Mouse (Mus musculus) intestine, embryonic 16.5 days (tissue): ENCODE data around the gene Ncor2. TPM values are rescaled to one million over a fixed set of nuclear protein-coding genes. Genes with fewer than 3 reads are reported as not detected.

Experiments
- ATAC-seq: fragments of 200-750 bp; cut with Nextera tagmentation; 2 replicates; pipeline ENCODE4 v1.8.0; 2017; ENCODE audit warnings: moderate TSS enrichment, moderate library complexity
- H3K27ac ChIP-seq: fragments of 300-500 bp; sonication (generic); 2 replicates; pipeline ENCODE4 v1.5.1; 2014; ENCODE audit warnings: mild to moderate bottlenecking, low read length
- H3K27me3 ChIP-seq: fragments of 300-500 bp; sonication (generic); replicated peaks from 2 replicates; pipeline ENCODE4 v1.6.1; 2014; ENCODE audit warnings: low read length, control low read depth, mixed read lengths; ENCODE audit not compliant: control insufficient read depth, insufficient read depth
- H3K36me3 ChIP-seq: fragments of 300-500 bp; sonication (generic); 2 replicates; pipeline ENCODE4 v1.6.1; 2014; ENCODE audit warnings: low read length, control low read depth; ENCODE audit not compliant: control insufficient read depth, insufficient read depth
- H3K4me1 ChIP-seq: fragments of 300-500 bp; sonication (generic); 2 replicates; pipeline ENCODE4 v1.6.1; 2014; ENCODE audit warnings: low read length, control low read depth, mixed read lengths; ENCODE audit not compliant: control insufficient read depth, insufficient read depth
- H3K4me2 ChIP-seq: fragments of 300-500 bp; sonication (generic); 2 replicates; pipeline ENCODE4 v1.6.1; 2014; ENCODE audit warnings: low read depth, low read length, control low read depth
- H3K4me3 ChIP-seq: fragments of 300-500 bp; sonication (generic); 2 replicates; pipeline ENCODE4 v1.5.1; 2014; ENCODE audit warnings: mild to moderate bottlenecking, low read length
- H3K9ac ChIP-seq: fragments of 300-500 bp; sonication (generic); 2 replicates; pipeline ENCODE4 v1.6.1; 2014; ENCODE audit warnings: low read depth, low read length
- H3K9me3 ChIP-seq: fragments of 300-500 bp; sonication (generic); 2 replicates; pipeline ENCODE4 v1.6.1; 2016; ENCODE audit warnings: low read length, control low read depth; ENCODE audit not compliant: control insufficient read depth
- WGBS: fragments of 180-500 bp; shearing (Covaris S2); extraction: QIAGEN DNeasy Blood & Tissue Kit; methylation state at CpG from one replicate; pipeline ENCODE4 v1.1.7; 2014; 5-methylcytosine and 5-hydroxymethylcytosine counted together
- polyA plus RNA-seq: library from polyadenylated mRNA; unstranded; fragments of >200 nt; fragmentation: Nextera tagmentation; extraction: Ambion mirVana; gene quantifications from 2 replicates; pipeline ENCODE4 v1.2.1, GENCODE M21; 2015

Gene Ncor2
- polyA plus RNA-seq, 1 experiment from 2014 or later: 14.4 TPM

GRCm38 (mm10) chr5:125127920-125128319, 51.1 kb downstream of the Ncor2 start:
- 89% methylated on average over 1 of the region's 1 CpGs for WGBS
- Histone ChIP-seq H3K9ac (no peak overlapping the region), H3K36me3 (no peaks in the 10 kb centered on the region), H3K9me3 (no peaks in the 10 kb centered on the region), H3K4me1 (peaks cover 54% of the 10 kb centered on the region), H3K4me3 (no peak overlapping the region), H3K4me2 (no peak overlapping the region), H3K27me3 (no peaks in the 10 kb centered on the region), H3K27ac (no peak overlapping the region)
- ATAC-seq: no peak

DNA sequence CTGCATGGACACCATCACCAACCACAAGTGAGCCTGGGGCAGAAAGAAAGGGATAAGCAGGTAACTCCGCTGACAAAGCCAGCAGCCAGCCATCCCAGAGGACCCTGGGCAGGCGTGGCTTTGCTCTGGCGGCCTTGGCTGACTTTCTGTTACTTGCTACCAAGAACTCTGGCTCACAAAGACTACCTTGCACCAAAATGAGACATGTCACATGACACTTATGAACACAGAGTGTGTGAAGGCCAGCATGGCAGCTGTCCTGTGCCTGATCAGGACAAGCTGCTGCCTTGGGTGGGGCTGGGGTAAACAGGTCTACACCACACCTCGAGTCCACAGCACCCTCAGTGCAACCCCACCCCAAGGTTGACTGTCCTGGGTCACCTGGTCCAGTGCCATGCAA, 51.6 kb downstream of the Ncor2 start:
- Histone ChIP-seq H3K27ac (peak overlapping the region; percentile 23; the same call in 1 of the 2 replicates), H3K9me3 (no peaks in the 10 kb centered on the region), H3K36me3 (no peaks in the 10 kb centered on the region), H3K4me3 (no peak overlapping the region), H3K4me1 (peaks cover 50% of the 10 kb centered on the region), H3K27me3 (no peaks in the 10 kb centered on the region), H3K9ac (no peak overlapping the region), H3K4me2 (no peak overlapping the region)
- WGBS: 82% methylated on average over 4 of the region's 4 CpGs
- ATAC-seq: peak; percentile 36; the same call in 1 of the 2 replicates

DNA sequence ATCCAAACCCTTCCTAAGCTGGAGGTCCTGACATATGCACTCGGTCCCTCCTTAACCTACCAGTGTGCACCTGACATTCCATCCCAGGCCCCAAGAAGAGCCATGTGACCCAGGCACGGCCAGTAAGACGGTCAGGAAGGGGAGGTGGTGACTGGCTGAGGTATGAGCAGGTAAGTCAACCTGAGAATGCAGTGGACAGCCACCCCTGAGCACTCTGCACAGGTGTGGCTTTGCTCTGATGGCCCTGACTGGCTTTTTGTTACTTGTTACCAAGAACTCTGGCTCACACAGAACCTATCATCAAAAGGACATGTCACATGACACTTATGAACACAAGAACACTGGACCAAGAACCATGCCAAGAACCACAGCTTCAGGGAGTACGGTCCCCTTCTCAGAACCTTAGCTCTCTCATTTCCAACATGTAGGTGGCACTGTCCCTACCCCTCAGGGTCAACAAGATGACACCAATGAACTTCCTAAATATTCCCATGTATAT, 53.0 kb downstream of the Ncor2 start:
- Histone ChIP-seq H3K4me2 (no peak overlapping the region), H3K27ac (no peak overlapping the region), H3K9me3 (no peaks in the 10 kb centered on the region), H3K4me3 (no peak overlapping the region), H3K9ac (no peak overlapping the region), H3K36me3 (no peaks in the 10 kb centered on the region), H3K27me3 (no peaks in the 10 kb centered on the region), H3K4me1 (peaks cover 45% of the 10 kb centered on the region)
- no peak for ATAC-seq
- 71% methylated on average over 4 of the region's 4 CpGs for WGBS

DNA sequence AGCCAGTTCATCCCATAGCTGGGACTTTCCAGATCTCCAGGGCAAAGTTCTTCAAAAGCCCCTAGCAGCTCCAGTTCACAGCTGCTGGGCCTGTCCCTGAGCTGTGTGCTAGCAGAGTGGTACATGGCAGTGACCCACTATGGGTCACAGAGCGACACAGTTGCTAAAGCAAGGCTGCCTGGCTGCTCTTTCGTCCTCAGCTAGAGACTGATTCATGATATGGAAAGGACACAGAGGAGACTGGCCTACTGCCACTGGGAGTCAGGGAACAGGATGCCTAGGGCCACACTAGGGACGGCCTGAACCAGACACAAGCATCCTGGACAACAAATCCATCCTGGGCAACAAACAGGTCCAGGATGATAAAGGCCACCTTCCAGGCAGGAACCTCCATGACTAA, 53.8 kb downstream of the Ncor2 start:
- WGBS: 86% methylated on average over 3 of the region's 3 CpGs
- H3K27ac ChIP-seq: no peak overlapping the region
- H3K4me2 ChIP-seq: no peak overlapping the region
- no peak overlapping the region for H3K4me3 ChIP-seq
- H3K9ac ChIP-seq: no peak overlapping the region
- peaks cover 38% of the 10 kb centered on the region for H3K4me1 ChIP-seq
- H3K27me3 ChIP-seq: no peaks in the 10 kb centered on the region
- H3K36me3 ChIP-seq: no peaks in the 10 kb centered on the region
- no peaks in the 10 kb centered on the region for H3K9me3 ChIP-seq
- ATAC-seq: no peak

DNA sequence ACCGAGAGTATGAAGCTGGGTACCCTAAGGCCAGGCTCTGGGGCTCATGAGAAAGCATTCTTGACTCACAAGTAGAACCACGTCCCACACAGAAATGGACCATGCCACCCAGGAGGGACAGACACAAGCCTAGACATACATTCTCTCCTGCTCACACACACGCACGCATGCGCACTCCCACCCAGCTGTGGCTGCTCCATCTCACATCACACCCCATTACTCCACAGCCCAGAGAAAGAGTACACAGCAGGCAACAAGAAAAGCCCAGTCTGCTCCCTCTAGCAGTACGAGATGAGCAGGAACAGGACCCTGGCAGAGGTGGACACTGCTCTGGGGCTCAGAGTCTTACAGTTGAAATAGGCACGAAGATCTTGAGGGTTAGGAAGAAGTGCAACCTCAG, 55.0 kb downstream of the Ncor2 start:
- Histone ChIP-seq H3K36me3 (peaks cover 8% of the 10 kb centered on the region), H3K4me2 (no peak overlapping the region), H3K27ac (no peak overlapping the region), H3K27me3 (no peaks in the 10 kb centered on the region), H3K4me1 (peaks cover 27% of the 10 kb centered on the region), H3K9ac (no peak overlapping the region), H3K4me3 (no peak overlapping the region), H3K9me3 (no peaks in the 10 kb centered on the region)
- 88% methylated on average over 7 of the region's 7 CpGs for WGBS
- ATAC-seq: no peak

DNA sequence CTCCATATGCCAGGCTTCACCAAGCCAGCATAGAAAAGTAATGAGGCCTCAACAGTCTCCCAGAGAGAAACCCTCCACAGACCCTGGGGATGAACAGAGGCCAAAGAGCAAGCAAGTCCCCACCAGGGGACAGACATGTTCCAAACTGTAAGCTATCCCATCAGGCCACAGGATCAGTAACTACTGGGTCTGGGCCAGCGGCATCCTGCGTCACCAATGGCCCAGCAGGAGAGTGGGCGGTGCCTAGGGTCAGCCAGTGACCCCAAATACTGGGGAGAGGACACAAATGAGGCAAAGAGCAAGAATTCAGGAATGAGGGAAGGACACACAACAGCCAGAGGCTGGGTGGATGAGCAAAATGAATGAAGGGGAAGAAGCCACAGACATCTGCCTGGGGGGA, 55.8 kb downstream of the Ncor2 start:
- Histone ChIP-seq H3K27me3 (no peaks in the 10 kb centered on the region), H3K27ac (no peak overlapping the region), H3K9me3 (no peaks in the 10 kb centered on the region), H3K4me1 (peaks cover 19% of the 10 kb centered on the region), H3K4me2 (no peak overlapping the region), H3K9ac (no peak overlapping the region), H3K4me3 (no peak overlapping the region), H3K36me3 (peaks cover 16% of the 10 kb centered on the region)
- WGBS: 67% methylated on average over 3 of the region's 3 CpGs
- no peak for ATAC-seq

- Histone ChIP-seq H3K36me3 (peaks cover 18% of the 10 kb centered on the region), H3K4me3 (no peak overlapping the region), H3K4me1 (peaks cover 13% of the 10 kb centered on the region), H3K9ac (no peak overlapping the region), H3K27ac (no peak overlapping the region), H3K9me3 (no peaks in the 10 kb centered on the region), H3K27me3 (no peaks in the 10 kb centered on the region), H3K4me2 (no peak overlapping the region)
- WGBS: 82% methylated on average over 7 of the region's 7 CpGs
- no peak for ATAC-seq
These were observed 56.5 kb downstream of the Ncor2 start for GRCm38 (mm10) chr5:125122546-125122945.

DNA sequence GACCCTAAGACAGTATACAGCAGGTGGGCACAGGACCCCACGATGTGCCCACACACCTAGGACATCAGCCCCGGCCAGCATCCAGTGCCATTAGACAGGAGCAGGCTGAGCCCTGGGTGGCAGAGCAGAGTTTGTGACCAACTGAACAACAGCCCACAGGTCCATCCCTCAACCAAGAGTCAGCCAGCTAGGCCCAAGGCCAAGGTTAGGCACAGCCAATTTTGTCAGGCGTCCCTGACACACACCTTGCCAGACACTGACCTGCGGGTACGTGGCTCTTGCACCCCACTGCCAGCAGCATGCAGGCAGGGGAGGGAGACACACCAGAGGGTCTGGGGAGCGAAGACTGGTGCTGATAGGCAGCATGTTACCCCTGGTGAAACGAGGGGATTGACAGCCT, 57.0 kb downstream of the Ncor2 start:
- Histone ChIP-seq H3K4me2 (no peak overlapping the region), H3K27me3 (no peaks in the 10 kb centered on the region), H3K9me3 (no peaks in the 10 kb centered on the region), H3K4me1 (peaks cover 9% of the 10 kb centered on the region), H3K36me3 (peaks cover 23% of the 10 kb centered on the region), H3K27ac (no peak overlapping the region), H3K4me3 (no peak overlapping the region), H3K9ac (no peak overlapping the region)
- ATAC-seq: no peak
- 85% methylated on average over 7 of the region's 7 CpGs for WGBS

GRCm38 (mm10) chr5:125120517-125121303, 58.3 kb downstream of the Ncor2 start:
- H3K9me3 ChIP-seq: no peaks in the 10 kb centered on the region
- 66% methylated on average over 17 of the region's 17 CpGs for WGBS
- no peak overlapping the region for H3K4me3 ChIP-seq
- ATAC-seq: no peak
- H3K27ac ChIP-seq: no peak overlapping the region
- H3K4me2 ChIP-seq: no peak overlapping the region
- peaks cover 30% of the 10 kb centered on the region for H3K36me3 ChIP-seq
- no peak overlapping the region for H3K9ac ChIP-seq
- peaks cover 8% of the 10 kb centered on the region for H3K4me1 ChIP-seq
- no peaks in the 10 kb centered on the region for H3K27me3 ChIP-seq
